13 mouse cellular contexts compared by ENCODE assay signal in the genomic region with DNA sequence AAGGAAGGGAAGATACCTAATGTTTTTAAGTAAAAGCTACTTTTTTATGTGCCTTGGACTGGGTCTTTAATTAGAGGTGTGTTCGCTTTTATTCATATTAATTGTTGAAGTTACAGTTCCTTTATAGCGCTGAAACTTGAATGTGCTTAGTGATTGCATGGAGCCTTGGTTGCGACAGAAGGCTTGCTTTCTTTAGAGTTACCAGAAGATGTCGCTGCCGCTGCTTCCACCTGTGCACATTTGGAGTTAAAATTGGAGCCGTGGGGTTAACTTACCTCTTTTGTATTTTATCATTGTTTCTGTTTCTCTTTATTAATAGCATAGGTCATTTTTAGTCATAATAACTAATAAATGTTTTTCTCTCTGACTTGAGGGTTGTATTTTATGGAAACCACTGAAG. TPM values are rescaled to one million over a fixed set of nuclear protein-coding genes. Genes with fewer than 3 reads are reported as not detected.
DNase-seq lines count a peak whose midpoint lies in the region; ATAC-seq lines count a peak whose summit lies in the region.
"Had no signal": no experiment of that assay in that cellular context is flagged by ENCODE, and none has a peak within 500 bp of the region (broad histone marks: within the 10 kb centered on the region; RNA-seq: fewer than 3 reads in every experiment).

No protein-coding gene starts in this region.

- no peak overlapping the region for H3K4me3 ChIP-seq in lung, embryonic 15.5 days
- H3K4me3 ChIP-seq: kidney, embryonic 15.5 days; limb, embryonic 15.5 days; midbrain, embryonic 10.5 days had no signal

- peak overlapping the region; percentile 15; the same call in 1 of the 2 replicates for H3K27ac ChIP-seq in lung, embryonic 15.5 days
- H3K27ac ChIP-seq: kidney, embryonic 15.5 days; limb, embryonic 15.5 days; midbrain, embryonic 10.5 days had no signal

- no peaks in the 10 kb centered on the region for H3K27me3 ChIP-seq in lung, embryonic 15.5 days
- H3K27me3 ChIP-seq in splenic B cell, adult 2 months (ENCODE audit: control insufficient read depth, insufficient read depth, low read length, poor library complexity, severe bottlenecking), result no peaks in the 10 kb centered on the region
- H3K27me3 ChIP-seq: kidney, embryonic 15.5 days; limb, embryonic 15.5 days had no signal

- 0 out of 2 replicates have a peak, but pooled peaks have one; percentile 45 for ATAC-seq in frontal cortex, adult (ENCODE audit: low TSS enrichment)
- no peak for ATAC-seq in lung, embryonic 15.5 days (ENCODE audit: borderline replicate concordance, extremely low read depth, low FRiP score, low TSS enrichment)
- ATAC-seq in common myeloid progenitor, adult 5-6 weeks (replicated peaks; ENCODE audit: low read depth, poor library complexity, severe bottlenecking), result peak; percentile 76

- H3K9me3 ChIP-seq in lung, embryonic 15.5 days, result no peaks in the 10 kb centered on the region
- H3K9me3 ChIP-seq: kidney, embryonic 15.5 days; limb, embryonic 15.5 days; midbrain, embryonic 10.5 days had no signal

- peaks cover 12% of the 10 kb centered on the region for H3K4me1 ChIP-seq in lung, embryonic 15.5 days
- H3K4me1 ChIP-seq: kidney, embryonic 15.5 days; limb, embryonic 15.5 days; midbrain, embryonic 10.5 days had no signal

- no peak for DNase-seq in frontal cortex, postnatal 10 days (ENCODE audit: low spot score in 2 of 2)
- DNase-seq in lung, postnatal 14 days, result no peak
- peak; percentile 41 for DNase-seq in splenic B cell, adult 2 months (ENCODE audit: low read depth, low spot score)
- no peak for DNase-seq in adrenal gland, adult 8-10 months
- no peak for DNase-seq in urinary bladder, postnatal 25 days (ENCODE audit: low spot score)
- DNase-seq: heart, postnatal 4 days; layer of hippocampus, postnatal 36 days had no signal

- no peak overlapping the region for H3K4me2 ChIP-seq in lung, embryonic 15.5 days
- H3K4me2 ChIP-seq: kidney, embryonic 15.5 days; limb, embryonic 15.5 days had no signal

- WGBS in lung, embryonic 15.5 days, result 66% methylated on average over 6 of the region's 6 CpGs

- H3K36me3 ChIP-seq in lung, embryonic 15.5 days, result no peaks in the 10 kb centered on the region
- H3K36me3 ChIP-seq in splenic B cell, adult 2 months (ENCODE audit: control insufficient read depth, insufficient read depth, low read length, poor library complexity, severe bottlenecking), result no peaks in the 10 kb centered on the region
- H3K36me3 ChIP-seq: limb, embryonic 15.5 days had no signal

- no peak overlapping the region for H3K9ac ChIP-seq in lung, embryonic 15.5 days
- H3K9ac ChIP-seq: kidney, embryonic 15.5 days; limb, embryonic 15.5 days had no signal

RNA-seq across cellular contexts. Expression of a gene that starts 36.5 kb away (rescaled TPM):
- polyA plus RNA-seq in lung, embryonic 15.5 days (2015; fragmentation: Nextera tagmentation; extraction: Ambion mirVana), result 7.4 and 9.7 TPM in 2 replicates
- total RNA-seq in common myeloid progenitor, adult 5-6 weeks (2017), result 1.0 and 1.2 TPM in 2 replicates
- 10 to 100 TPM in 3 of 4 experiments, 1 to 10 TPM in 1; 9.6 to 14.1 (median 11.4) TPM for total RNA-seq in adrenal gland, adult 8-10 months (2022)
